Mouse (Mus musculus) heart, postnatal 0 days (tissue): ENCODE results near the gene Zdhhc9. TPM values are rescaled to one million over a fixed set of nuclear protein-coding genes. Genes with fewer than 3 reads are reported as not detected.
A peak's percentile ranks its signal among the peaks of the same experiment; 100 is the strongest.

ENCODE experiments used
- ATAC-seq: fragments of 200-750 bp; cut with Nextera tagmentation; 2 replicates; pipeline ENCODE4 v1.8.0; 2017; ENCODE audit warnings: low read depth, moderate number of reproducible peaks, moderate library complexity; ENCODE audit not compliant: insufficient read depth
- DNase-seq: peaks from one replicate; pipeline ENCODE4 v3.0.0-alpha.2; 2016; ENCODE audit warnings: low spot score
- H3K27ac ChIP-seq: fragments of 300-500 bp; sonication (generic); 2 replicates; pipeline ENCODE4 v1.5.1; 2014; ENCODE audit warnings: low read depth, mild to moderate bottlenecking
- H3K27me3 ChIP-seq: fragments of 300-500 bp; sonication (generic); 2 replicates; pipeline ENCODE4 v1.6.1; 2014; ENCODE audit warnings: low read length, mixed read lengths; ENCODE audit not compliant: control insufficient read depth, insufficient read depth
- H3K36me3 ChIP-seq: fragments of 300-500 bp; sonication (generic); replicated peaks from 2 replicates; pipeline ENCODE4 v1.6.1; 2014; ENCODE audit warnings: low read length, mixed read lengths; ENCODE audit not compliant: control insufficient read depth, insufficient read depth
- H3K4me1 ChIP-seq: fragments of 300-500 bp; sonication (generic); 2 replicates; pipeline ENCODE4 v1.6.1; 2014; ENCODE audit warnings: antibody characterized with exemption; ENCODE audit not compliant: control insufficient read depth, insufficient read depth
- H3K4me2 ChIP-seq: fragments of 300-500 bp; sonication (generic); 2 replicates; pipeline ENCODE4 v1.6.1; 2014; ENCODE audit warnings: low read depth, mild to moderate bottlenecking, low read length, moderate library complexity
- H3K4me3 ChIP-seq: fragments of 300-500 bp; sonication (generic); 2 replicates; pipeline ENCODE4 v1.5.1; 2014; ENCODE audit warnings: low read depth, low read length
- H3K9ac ChIP-seq: fragments of 300-500 bp; sonication (generic); replicated peaks from 2 replicates; pipeline ENCODE4 v1.6.1; 2014; ENCODE audit warnings: low read depth, low read length, mixed read lengths
- H3K9me3 ChIP-seq: fragments of 300-500 bp; sonication (generic); replicated peaks from 2 replicates; pipeline ENCODE4 v1.6.1; 2016; ENCODE audit warnings: low read length; ENCODE audit not compliant: control insufficient read depth
- CTCF ChIP-seq: IDR thresholded peaks from 2 replicates; pipeline ENCODE4 v1.5.1; 2016; ENCODE audit warnings: antibody characterized with exemption, control low read depth, low read depth
- EP300 ChIP-seq: IDR thresholded peaks from 2 replicates; pipeline ENCODE4 v1.6.1; 2016; ENCODE audit warnings: antibody characterized with exemption, low read depth
- WGBS: fragments of 180-500 bp; shearing (Covaris S2); extraction: QIAGEN DNeasy Blood & Tissue Kit; methylation state at CpG from one replicate; pipeline ENCODE4 v1.1.7; 2014; 5-methylcytosine and 5-hydroxymethylcytosine counted together
- polyA plus RNA-seq: library from polyadenylated mRNA; unstranded; fragments of >200 nt; fragmentation: Nextera tagmentation; extraction: Ambion mirVana; gene quantifications from 2 replicates; pipeline ENCODE4 v1.2.1, GENCODE M21; 2015
- total RNA-seq: library from RNA; depleted of rRNA; stranded (reverse); fragments of >200 nt; gene quantifications from 2 replicates; pipeline ENCODE4 v1.2.3, GENCODE M21; 2014; ENCODE audit warnings: low replicate concordance; rRNA removed

The Zdhhc9 gene
- total RNA-seq (14.6 and 15.4 TPM in 2 replicates), polyA plus RNA-seq (2.3 and 2.7 TPM in 2 replicates)

GRCm38 (mm10) chrX:48208519-48209185, at the start of gene Zdhhc9:
TSS of gene Zdhhc9 (minus strand) at chrX:48208878.
- peak within 1 kb of the TSS; percentile 76 for H3K4me2 ChIP-seq
- no peaks in the 10 kb centered on the region for H3K4me1 ChIP-seq
- TF ChIP-seq CTCF (no peak), EP300 (no peak)
- H3K4me3 ChIP-seq, result peak within 1 kb of the TSS; percentile 78
- H3K9me3 ChIP-seq, result no peaks in the 10 kb centered on the region
- no peaks in the 10 kb centered on the region for H3K36me3 ChIP-seq
- WGBS, result 16% methylated on average over 34 of the region's 34 CpGs
- peak; percentile 74 for DNase-seq
- H3K27ac ChIP-seq, result peak within 1 kb of the TSS; percentile 61
- ATAC-seq, result peak; percentile 96
- peak within 1 kb of the TSS; percentile 65 for H3K9ac ChIP-seq
- no peaks in the 10 kb centered on the region for H3K27me3 ChIP-seq

- Histone ChIP-seq H3K4me1 (no peaks in the 10 kb centered on the region; the same call in 1 of the 2 replicates), H3K9me3 (no peaks in the 10 kb centered on the region), H3K4me3 (peak overlapping the region; percentile 64), H3K9ac (peak overlapping the region; percentile 54), H3K4me2 (peak overlapping the region; percentile 65), H3K36me3 (0 out of 2 replicates have a peak, but pooled peaks cover 5% of the 10 kb centered on the region), H3K27me3 (no peaks in the 10 kb centered on the region), H3K27ac (peak overlapping the region; percentile 66)
- ATAC-seq (no peak), DNase-seq (no peak)
- TF ChIP-seq EP300 (no peak), CTCF (no peak)
- WGBS, result 14% methylated on average over 16 of the region's 16 CpGs
Observed at GRCm38 (mm10) chrX:48257011-48257410, 48.3 kb upstream of the Zdhhc9 start.

- peak; percentile 93 for DNase-seq
- Histone ChIP-seq H3K9ac (peak within 1 kb of the TSS; percentile 54), H3K27me3 (no peaks in the 10 kb centered on the region), H3K4me1 (no peaks in the 10 kb centered on the region; the same call in 1 of the 2 replicates), H3K4me2 (peak within 1 kb of the TSS; percentile 65), H3K27ac (peak within 1 kb of the TSS; percentile 80), H3K36me3 (0 out of 2 replicates have a peak, but pooled peaks cover 5% of the 10 kb centered on the region), H3K4me3 (peak within 1 kb of the TSS; percentile 64), H3K9me3 (no peaks in the 10 kb centered on the region)
- TF ChIP-seq CTCF (no peak), EP300 (no peak)
- WGBS, result 5% methylated on average over 33 of the region's 33 CpGs
- peak; percentile 99 for ATAC-seq
Observed at GRCm38 (mm10) chrX:48256468-48257007, 47.9 kb upstream of the Zdhhc9 start, which contains the start of gene Utp14a. TSS of gene Utp14a (plus strand) at chrX:48256862.

- 18% methylated on average over 18 of the region's 18 CpGs for WGBS
- ATAC-seq (peak; percentile 65), DNase-seq (no peak)
- Histone ChIP-seq H3K4me1 (no peaks in the 10 kb centered on the region; the same call in 1 of the 2 replicates), H3K36me3 (no peaks in the 10 kb centered on the region), H3K9me3 (no peaks in the 10 kb centered on the region), H3K9ac (peak overlapping the region; percentile 54), H3K27ac (peak overlapping the region; percentile 80), H3K27me3 (no peaks in the 10 kb centered on the region), H3K4me2 (peak overlapping the region; percentile 64), H3K4me3 (peak overlapping the region; percentile 64)
- TF ChIP-seq CTCF, result no peak
- TF ChIP-seq EP300, result no peak
Observed at GRCm38 (mm10) chrX:48255830-48256428, 47.3 kb upstream of the Zdhhc9 start.

- Histone ChIP-seq H3K27me3 (no peaks in the 10 kb centered on the region), H3K9ac (no peak overlapping the region), H3K9me3 (no peaks in the 10 kb centered on the region), H3K4me1 (no peaks in the 10 kb centered on the region), H3K4me3 (no peak overlapping the region), H3K36me3 (no peaks in the 10 kb centered on the region), H3K4me2 (no peak overlapping the region), H3K27ac (no peak overlapping the region)
- TF ChIP-seq CTCF (no peak), EP300 (no peak)
- 43% methylated on average over 7 of the region's 7 CpGs for WGBS
- no peak for ATAC-seq
- no peak for DNase-seq
Observed at GRCm38 (mm10) chrX:48234417-48234816, 25.7 kb upstream of the Zdhhc9 start.
